Mouse (Mus musculus) heart, postnatal 0 days (tissue): ENCODE results near the gene Pax4.

Experiments used
- CTCF ChIP-seq: IDR thresholded peaks from 2 replicates; pipeline ENCODE4 v1.5.1; 2016; ENCODE audit warnings: antibody characterized with exemption, control low read depth, low read depth
- EP300 ChIP-seq: IDR thresholded peaks from 2 replicates; pipeline ENCODE4 v1.6.1; 2016; ENCODE audit warnings: antibody characterized with exemption, low read depth

DNA sequence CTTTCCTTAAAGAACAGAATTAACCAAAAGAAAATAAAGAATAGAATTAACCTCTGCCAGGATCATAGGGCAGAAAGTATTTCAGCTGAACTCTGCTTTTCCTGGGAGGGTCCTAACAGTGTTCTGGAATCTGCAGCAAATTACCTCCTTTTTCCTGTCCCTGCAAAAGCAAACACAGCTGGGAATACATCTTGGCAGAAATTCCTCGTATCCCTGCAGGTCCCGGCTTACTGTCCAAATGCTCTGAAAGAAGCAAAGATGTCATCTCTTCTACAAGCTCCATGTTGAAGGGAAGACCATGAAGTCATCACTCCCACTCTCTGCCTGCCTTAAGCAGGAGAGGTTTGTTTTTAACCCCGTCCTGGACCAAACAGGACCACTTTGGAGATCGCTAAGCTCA is 32.2 kb downstream of the Pax4 start:
- TF ChIP-seq EP300 (no peak), CTCF (no peak)
